Mouse (Mus musculus): ENCODE results near the gene Il17rc. TPM values are rescaled to one million over a fixed set of nuclear protein-coding genes. Genes with fewer than 3 reads are reported as not detected.
A peak's percentile ranks its signal among the peaks of the same experiment; 100 is the strongest.

Il17rc gene
- polyA plus RNA-seq, 1 experiment from 2014 or later, result 3.5 TPM

DNA sequence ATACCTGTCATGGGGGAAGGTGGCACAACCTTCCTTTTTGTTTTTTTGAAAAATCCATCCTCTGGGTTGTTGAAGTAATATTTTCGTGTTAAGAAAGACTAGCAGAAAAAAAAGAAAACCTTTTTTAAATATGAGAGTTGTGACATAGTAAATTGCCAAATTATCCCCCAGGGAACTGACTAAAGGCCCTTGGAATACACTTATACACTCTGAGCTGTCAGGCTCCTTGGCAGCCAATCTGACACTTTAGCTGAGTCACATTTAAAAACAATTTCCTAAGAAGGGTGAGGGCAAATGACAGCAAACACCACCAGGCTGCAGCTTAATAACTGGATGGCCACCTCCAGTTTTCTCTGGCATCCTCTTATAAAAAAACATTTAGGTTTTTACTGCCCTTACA, 51.1 kb downstream of the Il17rc start:
- no peak overlapping the region for H3K9ac ChIP-seq (replicated peaks; ENCODE audit: low read depth, low read length)
- H3K4me2 ChIP-seq (ENCODE audit: low read length), result no peak overlapping the region
- H3K9me3 ChIP-seq (ENCODE audit: control insufficient read depth, low read length), result no peaks in the 10 kb centered on the region
- H3K27me3 ChIP-seq (replicated peaks; ENCODE audit: control insufficient read depth, insufficient read depth, low read length), result no peaks in the 10 kb centered on the region
- peaks cover 29% of the 10 kb centered on the region for H3K36me3 ChIP-seq (ENCODE audit: control insufficient read depth, insufficient read depth)
- H3K27ac ChIP-seq (ENCODE audit: low read length), result no peak overlapping the region
- WGBS, result 97% methylated on average over 1 of the region's 1 CpGs
- no peak for ATAC-seq
- no peak overlapping the region for H3K4me3 ChIP-seq (replicated peaks; ENCODE audit: low read length)
- H3K4me1 ChIP-seq (replicated peaks; ENCODE audit: control insufficient read depth, insufficient read depth, low read length), result no peaks in the 10 kb centered on the region

DNA sequence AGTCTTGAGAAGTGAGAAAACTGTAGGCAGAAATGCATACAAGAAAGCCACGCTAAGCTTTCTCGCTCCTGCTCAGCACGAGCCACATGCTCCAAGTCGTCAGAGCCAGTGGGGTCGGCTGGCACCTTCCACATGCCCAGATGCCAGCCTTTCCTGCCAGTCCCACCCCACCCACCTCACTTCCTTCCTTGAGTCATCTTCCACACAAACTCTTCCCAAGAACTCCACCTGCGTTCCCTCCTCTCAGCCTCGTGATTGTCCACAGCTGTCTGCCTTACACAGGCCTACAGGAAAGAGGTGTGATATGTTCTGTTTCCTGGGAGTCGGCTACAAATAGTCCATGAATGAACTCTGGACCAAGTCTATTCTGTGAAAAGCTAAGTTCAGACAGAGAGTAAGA, 52.2 kb downstream of the Il17rc start:
- 92% methylated on average over 8 of the region's 8 CpGs for WGBS
- no peak overlapping the region for H3K9ac ChIP-seq (replicated peaks; ENCODE audit: low read depth, low read length)
- ATAC-seq, result no peak

DNA sequence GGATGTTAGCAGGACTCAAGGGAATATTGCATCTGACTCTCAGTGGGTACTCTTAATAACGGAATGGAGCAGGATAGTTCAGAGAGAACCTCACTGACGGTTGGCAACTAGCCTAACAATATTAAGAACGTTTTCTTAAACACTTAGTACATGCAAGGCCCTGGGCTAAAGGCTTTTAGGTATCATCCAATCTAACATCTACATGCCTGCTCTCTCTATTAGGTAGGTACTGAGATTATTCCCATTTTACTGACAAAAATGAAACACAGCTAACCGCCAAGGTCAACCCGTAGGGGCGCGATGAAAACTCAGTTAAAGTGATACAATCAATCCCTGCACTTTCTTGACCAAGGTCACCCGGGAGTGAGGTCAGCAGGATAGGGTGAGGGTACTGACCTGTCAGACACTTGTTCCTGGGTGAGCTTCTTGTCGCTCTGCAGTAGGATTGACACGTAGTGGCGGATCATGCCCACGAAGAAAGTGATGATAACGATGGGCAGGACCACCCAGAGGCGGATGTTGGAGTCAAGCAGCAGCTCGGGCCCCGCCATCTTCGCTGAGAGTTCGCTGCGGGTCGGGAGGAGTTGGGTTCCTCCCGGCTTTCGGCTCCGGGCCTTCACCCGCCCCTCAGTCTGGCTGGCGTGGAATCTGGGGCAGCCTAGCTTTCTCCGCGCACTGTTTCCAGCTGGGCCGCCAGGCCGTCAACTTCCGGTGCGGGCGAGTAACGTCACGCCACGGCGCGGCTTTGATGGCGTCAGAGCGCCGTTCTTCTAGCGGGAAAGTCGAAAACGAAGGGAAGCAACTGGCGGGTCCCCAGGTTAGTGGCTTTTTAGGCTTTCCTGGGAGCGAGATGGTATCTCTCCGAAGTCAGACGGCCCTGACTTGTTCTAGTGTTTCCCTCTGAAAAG, 60.0 kb downstream of the Il17rc start, which contains the start of the genes Emc3 and Fancd2:
TSS of gene Emc3 (minus strand) at position 721 of the 908 bp plus-strand sequence.
TSS of gene Fancd2 (plus strand) at position 751 of the 908 bp plus-strand sequence.
- peak; percentile 96 for ATAC-seq
- peak within 1 kb of the TSS; percentile 95 for H3K4me3 ChIP-seq (replicated peaks; ENCODE audit: low read length)
- no peaks in the 10 kb centered on the region for H3K9me3 ChIP-seq (ENCODE audit: control insufficient read depth, low read length)
- H3K4me2 ChIP-seq (ENCODE audit: low read length), result peak within 1 kb of the TSS; percentile 71
- peak within 1 kb of the TSS; percentile 85 for H3K9ac ChIP-seq (replicated peaks; ENCODE audit: low read depth, low read length)
- peaks cover 15% of the 10 kb centered on the region for H3K4me1 ChIP-seq (replicated peaks; ENCODE audit: control insufficient read depth, insufficient read depth, low read length)
- under 1% methylated on average over 47 of the region's 47 CpGs for WGBS
- no peaks in the 10 kb centered on the region for H3K36me3 ChIP-seq (ENCODE audit: control insufficient read depth, insufficient read depth)
- no peaks in the 10 kb centered on the region for H3K27me3 ChIP-seq (replicated peaks; ENCODE audit: control insufficient read depth, insufficient read depth, low read length)
- peak within 1 kb of the TSS; percentile 68 for H3K27ac ChIP-seq (ENCODE audit: low read length)

More for the DNA sequence above, 52.2 kb downstream of the Il17rc start:
- no peak overlapping the region for H3K27ac ChIP-seq (ENCODE audit: low read length)
- H3K4me2 ChIP-seq (ENCODE audit: low read length), result no peak overlapping the region
- H3K9me3 ChIP-seq (ENCODE audit: control insufficient read depth, low read length), result no peaks in the 10 kb centered on the region
- no peak overlapping the region for H3K4me3 ChIP-seq (replicated peaks; ENCODE audit: low read length)
- H3K27me3 ChIP-seq (replicated peaks; ENCODE audit: control insufficient read depth, insufficient read depth, low read length), result no peaks in the 10 kb centered on the region
- no peaks in the 10 kb centered on the region for H3K4me1 ChIP-seq (replicated peaks; ENCODE audit: control insufficient read depth, insufficient read depth, low read length)
- peaks cover 19% of the 10 kb centered on the region for H3K36me3 ChIP-seq (ENCODE audit: control insufficient read depth, insufficient read depth)

DNA sequence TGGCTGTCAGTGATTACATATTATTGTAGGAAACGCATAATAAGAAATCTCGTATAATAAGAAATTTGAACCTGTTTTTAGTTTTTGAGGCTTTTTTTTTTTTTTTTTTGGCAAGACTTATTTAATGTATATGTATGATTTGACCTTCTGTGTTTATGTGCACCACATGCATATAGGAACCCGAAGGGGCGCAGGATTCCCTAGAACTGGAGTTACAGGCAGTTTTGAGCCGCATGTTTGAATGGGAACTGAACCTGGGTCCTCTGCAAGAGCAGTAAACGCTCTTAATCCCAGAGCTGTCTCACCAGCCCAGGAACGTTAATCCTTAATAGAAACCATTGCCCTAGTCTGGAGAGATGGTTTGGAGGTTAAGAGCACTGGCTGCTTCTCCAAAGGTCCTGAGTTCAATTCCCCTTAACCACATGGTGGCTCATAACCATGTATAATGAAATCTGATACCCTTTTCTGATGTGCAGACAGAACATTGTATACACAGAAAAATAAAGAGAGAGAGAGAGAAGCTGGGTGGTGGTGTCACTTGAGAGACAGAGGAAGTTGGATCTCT, 60.7 kb downstream of the Il17rc start:
- WGBS, result 6% methylated on average over 7 of the region's 7 CpGs
- peak; percentile 23; the same call in 1 of the 2 replicates for ATAC-seq
- H3K27ac ChIP-seq (ENCODE audit: low read length), result no peak overlapping the region; the same call in 1 of the 2 replicates

More for the DNA sequence above, 60.7 kb downstream of the Il17rc start:
- Histone ChIP-seq H3K4me3 (replicated peaks; ENCODE audit: low read length) (peak overlapping the region; percentile 95), H3K4me1 (replicated peaks; ENCODE audit: control insufficient read depth, insufficient read depth, low read length) (peaks cover 15% of the 10 kb centered on the region), H3K27me3 (replicated peaks; ENCODE audit: control insufficient read depth, insufficient read depth, low read length) (no peaks in the 10 kb centered on the region), H3K4me2 (ENCODE audit: low read length) (peak overlapping the region; percentile 60), H3K36me3 (ENCODE audit: control insufficient read depth, insufficient read depth) (no peaks in the 10 kb centered on the region), H3K9ac (replicated peaks; ENCODE audit: low read depth, low read length) (peak overlapping the region; percentile 85), H3K9me3 (ENCODE audit: control insufficient read depth, low read length) (no peaks in the 10 kb centered on the region)

Small RNAs within 50 kb of the gene (microRNA-seq; reads per million reads assigned to microRNA genes)
- gene Gm23365 (not detected), gene Gm24387 (not detected)

Other genes starting within 250 kb of the Il17rc start
- 42.1 and 44.4 TPM in 2 replicates for gene Mtmr14, start 233.6 kb upstream of the Il17rc start, polyA plus RNA-seq (2015; fragmentation: Nextera tagmentation; extraction: Ambion mirVana)
- gene Cpne9, start 189.1 kb upstream of the Il17rc start, polyA plus RNA-seq (2015; fragmentation: Nextera tagmentation; extraction: Ambion mirVana), result 0.32 and 1.4 TPM in 2 replicates
- gene Brpf1, start 164.3 kb upstream of the Il17rc start, polyA plus RNA-seq (2015; fragmentation: Nextera tagmentation; extraction: Ambion mirVana), result 19.9 and 20.3 TPM in 2 replicates
- gene Ogg1, start 144.5 kb upstream of the Il17rc start, polyA plus RNA-seq (2015; fragmentation: Nextera tagmentation; extraction: Ambion mirVana), result 11.3 and 11.9 TPM in 2 replicates
- gene Camk1, start 127.4 kb upstream of the Il17rc start, polyA plus RNA-seq (2015; fragmentation: Nextera tagmentation; extraction: Ambion mirVana), result 78.9 and 99.3 TPM in 2 replicates
- gene Tada3, start 93.5 kb upstream of the Il17rc start, polyA plus RNA-seq (2015; fragmentation: Nextera tagmentation; extraction: Ambion mirVana), result 83.3 and 88.8 TPM in 2 replicates
- 407 and 414 TPM in 2 replicates for gene Arpc4, start 93.3 kb upstream of the Il17rc start, polyA plus RNA-seq (2015; fragmentation: Nextera tagmentation; extraction: Ambion mirVana)
- gene Ttll3, start 82.2 kb upstream of the Il17rc start, polyA plus RNA-seq (2015; fragmentation: Nextera tagmentation; extraction: Ambion mirVana), result 6.4 and 8.7 TPM in 2 replicates
- gene Rpusd3, start 52.1 kb upstream of the Il17rc start, polyA plus RNA-seq (2015; fragmentation: Nextera tagmentation; extraction: Ambion mirVana), result 13.9 and 16.3 TPM in 2 replicates
- gene Cidec, start 35.7 kb upstream of the Il17rc start, polyA plus RNA-seq (2015; fragmentation: Nextera tagmentation; extraction: Ambion mirVana), result not detected in 2 replicates
- 90.9 and 98.9 TPM in 2 replicates for gene Jagn1, start 28.9 kb upstream of the Il17rc start, polyA plus RNA-seq (2015; fragmentation: Nextera tagmentation; extraction: Ambion mirVana)
- 0.07 TPM in 1 of 2 replicates, not detected in the other for gene Il17re, start 12.9 kb upstream of the Il17rc start, polyA plus RNA-seq (2015; fragmentation: Nextera tagmentation; extraction: Ambion mirVana)
- gene Creld1, start 11.9 kb downstream of the Il17rc start, polyA plus RNA-seq (2015; fragmentation: Nextera tagmentation; extraction: Ambion mirVana), result 62.6 and 73.9 TPM in 2 replicates
- gene Prrt3, start 30.5 kb downstream of the Il17rc start, polyA plus RNA-seq (2015; fragmentation: Nextera tagmentation; extraction: Ambion mirVana), result 5.2 and 8.5 TPM in 2 replicates
- gene Emc3, start 60.2 kb downstream of the Il17rc start, polyA plus RNA-seq (2015; fragmentation: Nextera tagmentation; extraction: Ambion mirVana), result 106 and 108 TPM in 2 replicates
- 4.3 and 4.7 TPM in 2 replicates for gene Fancd2, start 60.3 kb downstream of the Il17rc start, polyA plus RNA-seq (2015; fragmentation: Nextera tagmentation; extraction: Ambion mirVana)
- 0.19 TPM in 1 of 2 replicates, not detected in the other for gene Fancd2os, start 129.3 kb downstream of the Il17rc start, polyA plus RNA-seq (2015; fragmentation: Nextera tagmentation; extraction: Ambion mirVana)
- gene Brk1, start 133.3 kb downstream of the Il17rc start, polyA plus RNA-seq (2015; fragmentation: Nextera tagmentation; extraction: Ambion mirVana), result 231 and 240 TPM in 2 replicates
- 78.1 and 82.2 TPM in 2 replicates for gene Vhl, start 152.5 kb downstream of the Il17rc start, polyA plus RNA-seq (2015; fragmentation: Nextera tagmentation; extraction: Ambion mirVana)
- 1.4 and 1.5 TPM in 2 replicates for gene Irak2, start 167.0 kb downstream of the Il17rc start, polyA plus RNA-seq (2015; fragmentation: Nextera tagmentation; extraction: Ambion mirVana)
- 1.1 and 1.6 TPM in 2 replicates for gene Tatdn2, start 225.6 kb downstream of the Il17rc start, polyA plus RNA-seq (2015; fragmentation: Nextera tagmentation; extraction: Ambion mirVana)
- 0.49 TPM in 1 of 2 replicates, not detected in the other for gene Ghrl, start 248.5 kb downstream of the Il17rc start, polyA plus RNA-seq (2015; fragmentation: Nextera tagmentation; extraction: Ambion mirVana)

Measured in forebrain, embryonic 16.5 days (tissue).